Mouse (Mus musculus) neural tube, embryonic 15.5 days (tissue): ENCODE measurements around the gene Sufu. TPM values are rescaled to one million over a fixed set of nuclear protein-coding genes. Genes with fewer than 3 reads are reported as not detected.

Experiments used
- ATAC-seq: fragments of 200-750 bp; cut with Nextera tagmentation; 2 replicates; pipeline ENCODE4 v1.8.0; 2017; ENCODE audit warnings: mild to moderate bottlenecking, moderate TSS enrichment, moderate library complexity; ENCODE audit not compliant: low FRiP score
- H3K27ac ChIP-seq: fragments of 300-500 bp; sonication (generic); replicated peaks from 2 replicates; pipeline ENCODE4 v1.5.1; 2015; ENCODE audit warnings: mild to moderate bottlenecking, inconsistent platforms
- H3K27me3 ChIP-seq: fragments of 300-500 bp; sonication (generic); replicated peaks from 2 replicates; pipeline ENCODE4 v1.6.1; 2015; ENCODE audit warnings: inconsistent platforms
- H3K36me3 ChIP-seq: fragments of 300-500 bp; sonication (generic); 2 replicates; pipeline ENCODE4 v1.6.1; 2015; ENCODE audit warnings: inconsistent platforms
- H3K4me1 ChIP-seq: fragments of 300-500 bp; sonication (generic); 2 replicates; pipeline ENCODE4 v1.6.1; 2015; ENCODE audit warnings: inconsistent platforms
- H3K4me2 ChIP-seq: fragments of 300-500 bp; sonication (generic); 2 replicates; pipeline ENCODE4 v1.6.1; 2015; ENCODE audit warnings: inconsistent platforms, mild to moderate bottlenecking, moderate library complexity
- H3K4me3 ChIP-seq: fragments of 300-500 bp; sonication (generic); replicated peaks from 2 replicates; pipeline ENCODE4 v1.5.1; 2015; ENCODE audit warnings: mild to moderate bottlenecking, inconsistent platforms
- H3K9ac ChIP-seq: fragments of 300-500 bp; sonication (generic); replicated peaks from 2 replicates; pipeline ENCODE4 v1.6.1; 2015; ENCODE audit warnings: mild to moderate bottlenecking, inconsistent platforms
- H3K9me3 ChIP-seq: fragments of 300-500 bp; sonication (generic); replicated peaks from 2 replicates; pipeline ENCODE4 v1.6.1; 2016; ENCODE audit warnings: inconsistent platforms
- WGBS: fragments of 180-500 bp; shearing (Covaris S2); methylation state at CpG from one replicate; pipeline ENCODE4 v1.1.7; 2015; ENCODE audit warnings: mixed read lengths; 5-methylcytosine and 5-hydroxymethylcytosine counted together
- polyA plus RNA-seq: library from polyadenylated mRNA; unstranded; fragments of >200 nt; fragmentation: Nextera tagmentation; extraction: Ambion mirVana; gene quantifications from 2 replicates; pipeline ENCODE4 v1.2.1, GENCODE M21; 2015

Gene Sufu
- polyA plus RNA-seq, 1 experiment from 2014 or later, result 18.3 TPM

DNA sequence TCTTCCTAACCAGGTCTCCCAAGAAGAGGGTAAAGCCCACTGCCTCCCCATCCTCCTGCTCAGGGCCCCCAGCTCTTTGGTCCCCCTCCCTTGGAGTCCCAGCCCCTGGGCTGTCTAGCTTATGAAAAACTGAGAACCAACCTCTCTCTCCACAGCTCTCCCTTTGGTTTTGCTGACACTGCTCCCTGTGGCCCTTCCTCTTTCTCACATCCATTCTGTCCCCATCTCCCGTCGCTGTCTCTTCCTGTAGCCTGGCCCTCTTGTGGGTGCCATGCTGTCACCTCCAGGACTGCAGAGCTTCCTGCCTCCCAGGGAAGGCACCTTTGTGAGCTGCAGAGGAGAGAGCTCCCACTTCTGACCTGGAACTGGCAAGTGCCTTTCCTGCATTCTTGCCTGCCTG lies 90.0 kb downstream of the Sufu start:
- H3K4me3 ChIP-seq, result no peak overlapping the region
- no peak overlapping the region for H3K4me2 ChIP-seq
- peaks cover 32% of the 10 kb centered on the region for H3K4me1 ChIP-seq
- ATAC-seq, result no peak
- H3K27me3 ChIP-seq, result no peaks in the 10 kb centered on the region
- WGBS, result 54% methylated on average over 2 of the region's 2 CpGs
- H3K9ac ChIP-seq, result no peak overlapping the region
- H3K9me3 ChIP-seq, result no peaks in the 10 kb centered on the region
- no peak overlapping the region; the same call in 1 of the 2 replicates for H3K27ac ChIP-seq
- H3K36me3 ChIP-seq, result peaks cover 16% of the 10 kb centered on the region; the same call in 1 of the 2 replicates

DNA sequence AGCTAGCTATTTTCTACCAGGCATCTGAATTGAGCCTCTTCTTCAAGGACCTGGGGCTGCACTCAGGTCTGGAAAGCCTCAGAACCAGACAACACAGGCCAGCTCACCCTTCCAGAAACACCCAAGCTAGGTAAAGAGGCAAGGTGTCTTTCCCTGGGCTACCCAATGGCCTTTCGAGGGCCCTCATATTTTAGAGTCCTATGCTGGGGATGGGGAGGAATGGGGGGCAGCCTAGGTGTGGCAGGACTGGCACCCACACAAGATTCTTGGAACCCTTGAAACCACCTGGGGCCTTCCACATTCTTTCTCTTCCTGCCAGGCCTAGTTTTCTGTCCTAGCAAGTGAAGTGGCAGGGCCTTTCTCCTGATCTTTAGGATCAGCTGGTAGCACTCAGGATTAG lies 92.8 kb downstream of the Sufu start:
- no peak overlapping the region for H3K9ac ChIP-seq
- no peak overlapping the region for H3K27ac ChIP-seq
- no peak overlapping the region for H3K4me3 ChIP-seq
- H3K36me3 ChIP-seq, result peaks cover 16% of the 10 kb centered on the region; the same call in 1 of the 2 replicates
- no peak overlapping the region for H3K4me2 ChIP-seq
- no peak for ATAC-seq
- H3K27me3 ChIP-seq, result no peaks in the 10 kb centered on the region
- H3K4me1 ChIP-seq, result peaks cover 7% of the 10 kb centered on the region; the same call in 1 of the 2 replicates
- WGBS, result 93% methylated on average over 1 of the region's 1 CpGs
- 0 out of 2 replicates have a peak, but pooled peaks cover 3% of the 10 kb centered on the region for H3K9me3 ChIP-seq

DNA sequence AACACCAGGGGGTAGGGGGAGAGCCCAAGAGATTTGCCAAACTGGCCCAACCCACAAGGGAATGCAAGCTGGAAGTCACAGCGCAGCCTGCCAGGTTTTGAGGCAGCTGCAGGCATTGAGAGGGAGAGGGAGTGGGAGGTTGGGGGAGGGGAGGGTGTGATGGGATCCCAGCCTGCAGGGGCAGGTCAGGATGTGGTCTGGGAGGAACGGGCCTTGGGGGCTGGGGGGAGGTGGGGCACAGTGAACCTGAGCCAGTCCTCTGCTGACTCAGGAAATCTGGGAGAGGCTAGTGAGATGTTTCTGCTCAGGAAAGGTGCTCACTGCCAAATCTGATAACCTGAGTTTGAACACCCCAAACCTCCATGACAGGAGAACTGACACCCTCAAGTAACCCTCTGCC lies 93.9 kb downstream of the Sufu start:
- WGBS, result 6% methylated on average over 2 of the region's 2 CpGs
- no peak overlapping the region for H3K4me3 ChIP-seq
- 0 out of 2 replicates have a peak, but pooled peaks cover 3% of the 10 kb centered on the region for H3K9me3 ChIP-seq
- no peak for ATAC-seq
- no peaks in the 10 kb centered on the region for H3K27me3 ChIP-seq
- no peak overlapping the region for H3K9ac ChIP-seq
- H3K27ac ChIP-seq, result no peak overlapping the region
- no peak overlapping the region for H3K4me2 ChIP-seq
- H3K4me1 ChIP-seq, result no peaks in the 10 kb centered on the region
- H3K36me3 ChIP-seq, result peaks cover 12% of the 10 kb centered on the region; the same call in 1 of the 2 replicates

DNA sequence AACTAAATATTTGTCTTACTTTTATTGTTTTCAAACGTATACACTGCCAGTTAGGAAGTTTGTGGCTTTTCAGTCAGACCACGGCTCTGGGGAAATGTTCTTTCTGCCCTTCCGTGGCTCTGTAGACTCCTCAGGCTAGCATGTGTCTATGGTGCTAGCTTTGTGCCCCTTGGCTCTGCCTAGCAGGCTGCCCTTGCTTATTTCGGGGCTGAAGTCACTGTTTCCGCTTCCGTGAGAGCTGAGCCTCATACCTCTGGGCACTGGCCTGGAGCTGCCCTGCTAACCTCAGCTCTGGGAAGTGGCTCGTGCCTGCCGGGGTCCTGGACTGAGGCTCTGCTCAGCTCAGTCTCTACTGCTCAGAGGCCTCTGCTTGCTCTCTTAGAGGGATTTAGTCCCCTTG lies 98.4 kb downstream of the Sufu start:
- Histone ChIP-seq H3K4me2 (no peak overlapping the region), H3K4me3 (no peak overlapping the region), H3K9ac (no peak overlapping the region), H3K27me3 (no peaks in the 10 kb centered on the region), H3K27ac (no peak overlapping the region), H3K9me3 (0 out of 2 replicates have a peak, but pooled peaks cover 3% of the 10 kb centered on the region), H3K4me1 (peaks cover 9% of the 10 kb centered on the region), H3K36me3 (no peaks in the 10 kb centered on the region)
- 83% methylated on average over 8 of the region's 8 CpGs for WGBS
- no peak for ATAC-seq

DNA sequence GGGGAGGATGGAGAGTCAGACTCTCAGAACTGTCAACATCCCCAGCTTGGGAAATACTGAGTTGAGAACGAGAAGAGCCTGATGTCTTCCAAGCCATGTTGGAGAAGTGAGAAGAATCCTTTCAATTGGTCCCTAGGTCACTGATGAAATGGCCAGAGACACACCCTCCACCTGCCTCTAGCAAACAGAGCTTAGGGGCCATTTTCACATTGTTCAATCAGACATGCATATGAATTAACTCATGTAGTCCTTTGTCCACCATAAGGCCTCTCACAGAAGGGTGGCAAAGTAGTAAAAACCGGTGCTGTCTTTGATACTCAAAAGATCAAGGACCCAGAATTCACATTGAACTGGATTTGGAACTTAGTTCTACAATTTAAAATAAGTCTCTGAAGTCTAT lies 100.5 kb downstream of the Sufu start:
- ATAC-seq, result no peak
- Histone ChIP-seq H3K27me3 (no peaks in the 10 kb centered on the region), H3K27ac (no peak overlapping the region), H3K36me3 (no peaks in the 10 kb centered on the region), H3K4me3 (no peak overlapping the region), H3K4me1 (peaks cover 9% of the 10 kb centered on the region), H3K4me2 (no peak overlapping the region), H3K9ac (no peak overlapping the region), H3K9me3 (0 out of 2 replicates have a peak, but pooled peaks cover under 1% of the 10 kb centered on the region)
- WGBS, result 49% methylated on average over 2 of the region's 2 CpGs

DNA sequence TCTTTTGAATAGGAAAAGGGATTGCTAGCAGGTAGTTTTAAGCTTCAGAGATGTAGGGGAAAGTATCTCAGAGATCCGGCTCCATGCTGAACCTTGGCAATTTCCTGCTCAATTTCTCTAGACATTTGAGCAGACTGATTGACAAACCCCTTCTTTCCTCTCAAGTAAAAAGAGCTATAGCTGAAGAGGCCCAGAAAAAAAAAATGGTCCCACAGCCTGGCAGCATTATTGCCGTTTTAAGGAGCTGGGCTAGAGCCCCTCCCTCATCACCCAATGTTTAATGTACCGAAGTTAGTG lies 102.8 kb downstream of the Sufu start:
- ATAC-seq, result no peak
- Histone ChIP-seq H3K9ac (peak overlapping the region; percentile 23; the same call in 1 of the 2 replicates), H3K27me3 (no peaks in the 10 kb centered on the region), H3K4me2 (peak overlapping the region; percentile 96), H3K27ac (peak overlapping the region; percentile 81), H3K36me3 (no peaks in the 10 kb centered on the region), H3K4me1 (peaks cover 18% of the 10 kb centered on the region), H3K4me3 (peak overlapping the region; percentile 80), H3K9me3 (no peaks in the 10 kb centered on the region)
- 2% methylated on average over 3 of the region's 3 CpGs for WGBS

DNA sequence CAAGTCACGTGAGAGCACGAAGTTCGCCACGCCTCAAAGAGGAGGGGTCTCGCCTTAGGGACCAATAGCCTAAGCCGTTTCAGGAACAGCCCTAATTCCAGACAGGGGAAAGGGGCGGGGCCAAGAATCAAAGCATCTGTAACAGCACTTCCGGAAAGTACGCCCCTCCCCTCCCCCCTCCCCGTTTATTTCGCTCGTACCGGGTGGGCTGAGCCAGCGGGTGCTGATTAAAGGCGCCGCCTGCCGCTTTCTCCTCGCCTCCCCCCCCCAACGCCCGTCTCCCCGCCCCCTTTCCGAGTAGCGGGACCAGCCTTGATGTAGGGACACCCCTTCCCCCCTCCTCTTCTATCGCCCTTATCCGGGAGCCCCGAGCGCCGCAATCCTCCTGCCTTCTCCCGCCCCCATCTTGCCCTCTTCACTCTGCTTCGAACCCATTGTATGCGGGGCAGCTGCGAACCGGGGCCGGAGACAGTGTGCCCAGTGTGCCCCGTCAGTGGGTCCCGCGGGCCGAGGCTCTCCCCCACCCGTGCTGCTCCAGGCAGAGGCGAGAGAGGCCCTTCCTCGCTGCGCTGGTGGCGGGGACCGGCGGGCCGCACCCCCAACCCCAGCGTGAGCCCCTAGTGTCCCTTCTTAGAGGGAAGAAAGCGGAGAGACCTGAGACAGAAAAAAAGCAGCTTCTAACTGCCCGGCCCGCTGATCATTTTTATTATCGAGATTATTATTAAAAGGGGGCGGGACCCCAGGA lies 103.3 kb downstream of the Sufu start:
- ATAC-seq, result peak; percentile 90
- peaks cover 24% of the 10 kb centered on the region for H3K4me1 ChIP-seq
- H3K27ac ChIP-seq, result peak overlapping the region; percentile 100
- H3K27me3 ChIP-seq, result no peaks in the 10 kb centered on the region
- peak overlapping the region; percentile 96 for H3K9ac ChIP-seq
- H3K4me2 ChIP-seq, result peak overlapping the region; percentile 96
- under 1% methylated on average over 43 of the region's 52 CpGs for WGBS
- H3K9me3 ChIP-seq, result no peaks in the 10 kb centered on the region
- peak overlapping the region; percentile 80 for H3K4me3 ChIP-seq
- no peaks in the 10 kb centered on the region for H3K36me3 ChIP-seq

DNA sequence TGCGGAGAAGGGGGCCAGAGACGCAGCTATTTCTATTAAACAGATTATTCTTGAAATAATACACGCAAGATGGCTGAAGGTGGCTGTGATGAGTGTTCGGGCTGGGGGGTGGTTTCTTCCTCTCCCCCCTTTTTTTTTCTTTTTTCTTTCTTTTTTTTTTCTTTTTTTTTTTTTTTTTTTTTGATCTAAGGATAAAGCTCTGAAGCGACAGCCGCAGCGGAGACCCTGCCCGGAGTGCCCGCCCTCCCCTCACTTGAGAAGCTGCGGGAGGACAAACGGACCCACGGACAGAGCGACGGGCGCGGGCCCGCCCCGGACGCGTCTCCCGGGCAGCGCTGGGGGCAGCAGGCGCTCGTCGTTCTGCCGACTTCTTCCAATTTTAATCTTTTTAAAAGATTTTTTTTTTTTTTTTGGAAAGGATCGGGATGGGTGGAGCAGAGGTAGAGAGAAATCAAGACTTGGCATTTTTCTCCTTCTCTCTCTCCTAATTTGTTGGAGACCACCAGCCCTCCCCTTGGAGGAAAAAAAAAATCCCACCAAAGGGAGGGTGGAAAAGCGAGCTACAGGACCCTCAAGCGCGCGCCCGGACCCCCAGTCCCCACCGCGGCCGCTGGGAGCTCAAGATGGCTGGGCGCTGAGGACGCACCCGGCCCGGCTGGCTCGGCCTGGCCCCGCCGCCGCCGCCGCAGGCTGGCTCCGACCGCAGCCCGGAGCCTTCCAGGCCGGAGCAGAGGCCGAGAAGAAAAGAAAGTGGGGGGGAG lies 104.1 kb downstream of the Sufu start:
- Histone ChIP-seq H3K27ac (peak overlapping the region; percentile 100), H3K4me1 (peaks cover 31% of the 10 kb centered on the region), H3K9me3 (no peaks in the 10 kb centered on the region), H3K9ac (peak overlapping the region; percentile 96), H3K4me2 (peak overlapping the region; percentile 96), H3K27me3 (no peaks in the 10 kb centered on the region), H3K36me3 (no peaks in the 10 kb centered on the region), H3K4me3 (peak overlapping the region; percentile 80)
- WGBS, result under 1% methylated on average over 50 of the region's 50 CpGs
- peak; percentile 10; the same call in 1 of the 2 replicates for ATAC-seq

DNA sequence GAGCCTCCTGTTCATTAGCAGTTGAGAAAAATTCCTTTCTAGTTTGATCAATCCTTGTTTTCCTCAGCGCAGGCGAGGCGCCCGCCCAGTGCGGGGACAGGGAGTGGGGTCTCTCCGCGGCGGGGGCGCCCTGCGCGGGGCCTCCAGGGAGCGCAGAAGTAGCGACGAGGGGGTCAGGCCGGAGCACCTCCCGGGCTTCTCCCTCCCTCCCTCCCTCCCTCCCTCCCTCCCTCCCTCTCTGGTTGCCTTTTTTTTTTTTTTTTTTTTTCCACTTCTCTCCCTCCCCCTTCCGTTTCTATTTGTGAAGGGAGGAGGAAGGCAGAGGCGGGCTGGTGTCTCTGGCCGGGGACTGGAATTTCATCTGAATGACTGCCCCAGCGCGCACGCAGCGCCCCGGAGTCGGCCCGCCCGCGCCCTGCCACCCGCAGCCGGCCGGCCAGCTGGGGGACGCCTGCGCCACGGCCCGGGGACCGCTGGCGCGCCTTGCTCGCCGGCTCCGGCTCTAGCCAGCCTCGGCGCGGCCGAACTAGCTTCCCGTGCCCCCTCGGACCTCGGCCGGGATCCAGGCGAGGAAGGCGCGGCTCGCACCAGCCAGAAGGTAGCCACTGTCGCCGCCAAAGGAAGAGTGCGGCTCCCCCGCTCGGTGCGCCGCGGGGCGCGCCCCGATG lies 104.8 kb downstream of the Sufu start, which contains the start of gene Trim8:
Gene Trim8 (plus strand): TSS at position 302 of the 668 bp plus-strand sequence.
- peak; percentile 26; the same call in 1 of the 2 replicates for ATAC-seq
- peak within 1 kb of the TSS; percentile 80 for H3K4me3 ChIP-seq
- 0 out of 2 replicates have a peak, but pooled peaks cover 3% of the 10 kb centered on the region for H3K36me3 ChIP-seq
- H3K4me1 ChIP-seq, result peaks cover 39% of the 10 kb centered on the region
- peak within 1 kb of the TSS; percentile 96 for H3K9ac ChIP-seq
- under 1% methylated on average over 57 of the region's 64 CpGs for WGBS
- H3K9me3 ChIP-seq, result no peaks in the 10 kb centered on the region
- H3K27me3 ChIP-seq, result no peaks in the 10 kb centered on the region
- H3K4me2 ChIP-seq, result peak within 1 kb of the TSS; percentile 96
- H3K27ac ChIP-seq, result peak within 1 kb of the TSS; percentile 100

DNA sequence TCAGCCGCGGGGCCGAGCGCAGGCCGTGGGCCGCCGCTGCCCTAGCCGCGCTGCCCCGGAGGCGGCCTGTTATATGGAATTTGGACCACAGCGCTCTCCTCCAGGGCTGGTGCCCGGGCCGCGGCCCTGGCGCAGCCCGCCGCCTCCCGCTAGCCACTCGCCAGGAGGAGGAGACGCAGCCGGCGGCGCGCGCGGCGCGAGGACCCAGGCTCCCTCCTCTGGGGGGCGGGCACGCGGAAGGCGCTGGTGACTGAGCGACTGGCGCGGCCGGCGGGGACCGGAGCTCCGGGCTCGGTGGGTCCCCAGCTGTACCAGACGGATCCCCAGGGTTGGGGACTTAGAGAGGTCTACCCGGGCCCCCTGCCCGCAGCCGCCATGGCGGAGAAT lies 105.4 kb downstream of the Sufu start:
- Histone ChIP-seq H3K9me3 (no peaks in the 10 kb centered on the region), H3K4me2 (peak overlapping the region; percentile 96), H3K9ac (peak overlapping the region; percentile 96), H3K27ac (peak overlapping the region; percentile 100), H3K27me3 (no peaks in the 10 kb centered on the region), H3K4me1 (peaks cover 44% of the 10 kb centered on the region), H3K4me3 (peak overlapping the region; percentile 80), H3K36me3 (0 out of 2 replicates have a peak, but pooled peaks cover 6% of the 10 kb centered on the region)
- under 1% methylated on average over 45 of the region's 46 CpGs for WGBS
- no peak for ATAC-seq

DNA sequence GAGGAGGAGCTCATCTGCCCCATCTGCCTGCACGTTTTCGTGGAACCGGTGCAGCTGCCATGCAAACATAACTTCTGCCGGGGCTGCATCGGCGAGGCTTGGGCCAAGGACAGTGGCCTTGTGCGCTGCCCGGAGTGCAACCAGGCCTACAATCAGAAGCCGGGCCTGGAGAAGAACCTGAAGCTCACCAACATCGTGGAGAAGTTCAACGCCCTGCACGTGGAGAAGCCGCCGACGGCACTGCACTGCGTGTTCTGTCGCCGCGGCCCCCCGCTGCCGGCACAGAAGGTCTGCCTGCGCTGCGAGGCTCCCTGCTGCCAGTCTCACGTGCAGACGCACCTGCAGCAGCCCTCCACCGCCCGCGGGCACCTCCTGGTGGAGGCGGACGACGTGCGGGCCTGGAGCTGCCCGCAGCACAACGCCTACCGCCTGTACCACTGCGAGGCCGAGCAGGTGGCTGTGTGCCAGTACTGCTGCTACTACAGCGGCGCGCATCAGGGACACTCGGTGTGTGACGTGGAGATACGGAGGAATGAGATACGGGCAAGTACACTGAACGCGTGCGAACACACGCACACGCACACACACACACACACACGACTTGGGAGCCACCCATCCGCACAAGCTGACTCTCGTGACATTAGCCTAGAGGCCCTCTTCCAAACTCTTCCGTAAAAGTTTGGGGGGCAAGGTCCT lies 105.9 kb downstream of the Sufu start:
- Histone ChIP-seq H3K9ac (peak overlapping the region; percentile 96), H3K36me3 (peaks cover 7% of the 10 kb centered on the region; the same call in 1 of the 2 replicates), H3K27ac (peak overlapping the region; percentile 100), H3K4me3 (peak overlapping the region; percentile 80), H3K4me2 (peak overlapping the region; percentile 96), H3K27me3 (no peaks in the 10 kb centered on the region), H3K4me1 (peaks cover 50% of the 10 kb centered on the region), H3K9me3 (no peaks in the 10 kb centered on the region)
- ATAC-seq, result no peak
- WGBS, result under 1% methylated on average over 53 of the region's 53 CpGs
